Mouse (Mus musculus) small intestine, adult 2 months (tissue): Measurements from ENCODE around the gene Ran. TPM values are rescaled to one million over a fixed set of nuclear protein-coding genes. Genes with fewer than 3 reads are reported as not detected.
"Not testable (repeated sequence)": the region's sequence is repeated elsewhere in the genome, so short reads cannot be mapped to it uniquely, and the experiment has no call there.

Source experiments
- H3K27ac ChIP-seq: fragments of 200-500 bp; 2 replicates; pipeline ENCODE4 v1.5.1; 2012; ENCODE audit warnings: low read depth, low read length, control low read depth, inconsistent platforms; ENCODE audit not compliant: insufficient read depth
- H3K27me3 ChIP-seq: fragments of 200-500 bp; 2 replicates; pipeline ENCODE4 v1.6.1; 2012; ENCODE audit warnings: mild to moderate bottlenecking, moderate library complexity, low read length, inconsistent platforms; ENCODE audit not compliant: control insufficient read depth, insufficient read depth
- H3K36me3 ChIP-seq: fragments of 200-500 bp; 2 replicates; pipeline ENCODE4 v1.6.1; 2012; ENCODE audit warnings: mild to moderate bottlenecking, low read length, control low read depth, inconsistent platforms; ENCODE audit not compliant: control insufficient read depth, insufficient read depth
- H3K4me1 ChIP-seq: fragments of 200-500 bp; 2 replicates; pipeline ENCODE4 v1.6.1; 2012; ENCODE audit warnings: low read length, inconsistent platforms, mixed read lengths; ENCODE audit not compliant: control insufficient read depth, insufficient read depth, insufficient read length
- H3K4me3 ChIP-seq: fragments of 200-500 bp; 2 replicates; pipeline ENCODE4 v1.5.1; 2012; ENCODE audit warnings: low read depth, mild to moderate bottlenecking, control low read depth, inconsistent platforms, low read length, moderate library complexity
- CTCF ChIP-seq: fragments of 200-500 bp; IDR thresholded peaks from 2 replicates; pipeline ENCODE4 v1.5.1; 2012; ENCODE audit warnings: low read depth, mild to moderate bottlenecking, control low read depth, inconsistent platforms, low read length, moderate library complexity, mixed read lengths; ENCODE audit not compliant: insufficient replicate concordance, insufficient read length; ENCODE audit errors: extremely low read depth
- POLR2A ChIP-seq: fragments of 200-500 bp; IDR thresholded peaks from 2 replicates; pipeline ENCODE4 v1.6.1; 2012; ENCODE audit warnings: low read depth, mild to moderate bottlenecking, control low read depth, inconsistent platforms, low read length, moderate library complexity
- WGBS: fragments of 180-500 bp; shearing (Covaris S2); methylation state at CpG from one replicate; pipeline ENCODE4 v1.1.7; 2018; 5-methylcytosine and 5-hydroxymethylcytosine counted together
- polyA plus RNA-seq: library from polyadenylated mRNA; depleted of rRNA; stranded (reverse); fragments of >200 nt; gene quantifications from 2 replicates; pipeline ENCODE4 v1.2.3, GENCODE M21; 2012; rRNA removed

The Ran gene
- polyA plus RNA-seq, result 34.1 and 38.4 TPM in 2 replicates

DNA sequence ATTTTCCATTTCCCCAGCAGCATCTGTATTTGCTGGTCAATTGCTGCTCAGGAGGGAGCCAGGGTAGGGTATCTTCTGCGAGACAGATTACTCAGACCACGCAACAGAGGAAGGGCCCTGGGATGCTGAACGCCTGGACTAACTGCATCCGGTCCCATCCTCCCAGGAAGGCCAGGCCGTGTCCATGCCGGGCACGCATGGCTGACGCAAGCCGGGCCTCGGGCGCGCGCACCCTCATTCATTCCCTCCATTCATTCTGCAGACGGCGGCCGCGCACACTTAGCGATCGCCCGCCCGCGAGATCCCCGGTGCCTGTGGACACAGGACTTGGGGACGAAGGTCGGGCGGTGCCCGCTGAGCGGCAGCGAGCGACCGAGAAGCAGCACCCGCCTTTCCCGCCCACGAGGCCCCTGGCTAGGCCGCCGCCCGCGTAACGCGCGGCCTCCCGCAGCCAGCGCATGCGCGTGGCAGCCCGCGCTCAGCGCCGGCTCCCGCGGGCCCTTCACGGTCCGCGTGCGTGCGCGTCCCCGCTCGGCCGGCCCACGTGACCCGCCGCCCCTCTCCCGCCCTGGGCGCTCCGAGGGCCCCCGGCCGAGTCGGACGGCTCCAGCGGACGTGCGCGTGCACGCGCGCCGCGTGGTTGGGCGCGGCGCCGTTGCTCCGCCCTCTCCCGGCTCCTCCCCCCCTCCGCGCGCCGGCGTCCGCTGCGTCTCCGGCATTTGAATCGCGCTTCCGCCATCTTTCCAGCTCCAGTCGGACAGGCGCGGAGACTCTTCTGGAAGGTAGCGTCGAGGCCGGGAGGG lies at the start of gene Ran:
Gene Ran, plus strand, starts transcription at position 573 of the 803 bp plus-strand sequence.
- peaks cover 6% of the 10 kb centered on the region for H3K36me3 ChIP-seq
- no peaks in the 10 kb centered on the region for H3K27me3 ChIP-seq
- no peaks in the 10 kb centered on the region; the same call in 1 of the 2 replicates for H3K4me1 ChIP-seq
- TF ChIP-seq POLR2A, result no peak; the same call in none of the 2 replicates
- no peak for TF ChIP-seq CTCF
- peak within 1 kb of the TSS; percentile 81 for H3K27ac ChIP-seq
- H3K4me3 ChIP-seq, result peak within 1 kb of the TSS; percentile 98
- WGBS, result under 1% methylated on average over 102 of the region's 102 CpGs

DNA sequence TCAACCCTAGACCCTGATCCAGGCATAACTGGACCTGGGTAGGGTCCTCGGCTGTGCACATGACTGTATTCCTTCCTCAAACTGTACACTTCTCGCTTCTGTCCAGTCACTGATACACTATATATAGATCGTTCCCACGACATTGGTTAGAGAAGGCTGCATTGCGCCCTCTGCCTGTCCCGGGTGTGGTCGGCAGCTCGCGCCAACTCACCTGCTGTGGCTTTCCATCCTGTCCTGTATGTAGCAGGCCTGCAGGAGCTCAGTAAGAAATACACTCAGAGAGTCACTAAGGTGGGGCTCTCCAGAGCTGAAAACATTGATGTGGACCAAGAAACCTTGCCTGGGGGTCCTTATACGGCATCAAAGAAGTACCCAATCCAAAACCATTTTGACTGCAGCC lies 49.0 kb upstream of the Ran start:
- TF ChIP-seq CTCF (no peak), POLR2A (no peak)
- 62% methylated on average over 10 of the region's 10 CpGs for WGBS
- Histone ChIP-seq H3K4me3 (no peak overlapping the region), H3K36me3 (no peaks in the 10 kb centered on the region), H3K4me1 (no peaks in the 10 kb centered on the region), H3K27me3 (no peaks in the 10 kb centered on the region), H3K27ac (no peak overlapping the region)

GRCm38 (mm10) chr5:128971298-128971697 lies 48.6 kb upstream of the Ran start:
- no peaks in the 10 kb centered on the region for H3K4me1 ChIP-seq
- WGBS, result 14% methylated on average over 14 of the region's 14 CpGs
- H3K27me3 ChIP-seq, result no peaks in the 10 kb centered on the region
- no peak overlapping the region for H3K27ac ChIP-seq
- TF ChIP-seq POLR2A (no peak), CTCF (peak; percentile 56; the same call in 1 of the 2 replicates)
- H3K4me3 ChIP-seq, result no peak overlapping the region
- no peaks in the 10 kb centered on the region for H3K36me3 ChIP-seq

- 34% methylated on average over 4 of the region's 4 CpGs for WGBS
- peak; percentile 24; the same call in 1 of the 2 replicates for TF ChIP-seq CTCF
- TF ChIP-seq POLR2A, result no peak
These were observed 43.6 kb upstream of the Ran start for GRCm38 (mm10) chr5:128976266-128976665.

DNA sequence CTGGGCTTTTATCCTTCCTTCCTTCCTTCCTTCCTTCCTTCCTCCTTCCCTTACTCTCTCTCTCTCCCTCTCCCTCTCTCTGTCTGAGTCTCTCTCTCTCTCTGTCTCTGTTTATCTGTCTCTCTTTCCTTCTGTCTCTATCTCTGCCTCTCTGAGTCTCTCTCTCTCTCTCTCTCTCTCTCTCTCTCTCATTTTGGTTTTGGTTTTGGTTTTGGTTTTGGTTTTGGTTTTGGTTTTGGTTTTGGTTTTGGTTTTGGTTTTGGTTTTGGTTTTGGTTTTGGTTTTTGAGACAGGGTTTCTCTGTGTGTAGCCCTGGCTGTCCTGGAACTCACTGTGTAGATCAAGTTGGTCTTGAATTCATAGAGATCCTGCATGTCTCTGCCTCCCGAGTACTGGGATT lies 42.4 kb upstream of the Ran start:
- H3K27ac ChIP-seq, H3K27me3 ChIP-seq, H3K4me1 ChIP-seq, H3K36me3 ChIP-seq, H3K4me3 ChIP-seq: not testable (repeated sequence)
- 79% methylated on average over 1 of the region's 1 CpGs for WGBS

More at GRCm38 (mm10) chr5:128976266-128976665, 43.6 kb upstream of the Ran start:
- H3K4me3 ChIP-seq, result no peak overlapping the region
- no peaks in the 10 kb centered on the region for H3K36me3 ChIP-seq
- H3K27ac ChIP-seq, result no peak overlapping the region
- H3K4me1 ChIP-seq, result no peaks in the 10 kb centered on the region
- H3K27me3 ChIP-seq, result no peaks in the 10 kb centered on the region

DNA sequence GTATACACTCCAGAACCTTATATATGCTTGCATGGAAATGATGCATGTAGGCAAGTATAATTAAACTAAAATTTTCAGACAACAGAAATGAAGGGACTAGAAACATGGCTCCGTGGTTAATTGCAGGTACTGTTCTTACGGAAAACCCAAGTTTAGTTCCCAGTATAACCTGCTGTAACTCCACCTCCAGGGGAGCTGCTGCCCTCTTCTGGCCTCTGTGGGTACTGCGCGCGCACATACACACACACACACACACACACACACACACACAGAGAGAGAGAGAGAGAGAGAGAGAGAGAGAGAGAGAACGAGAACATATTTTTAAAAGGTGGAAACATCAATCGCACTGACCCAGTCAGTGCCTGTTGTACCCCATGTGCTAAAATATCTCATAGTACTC lies 40.9 kb upstream of the Ran start:
- Histone ChIP-seq H3K36me3 (no peaks in the 10 kb centered on the region), H3K27me3 (no peaks in the 10 kb centered on the region), H3K27ac (no peak overlapping the region), H3K4me3 (no peak overlapping the region), H3K4me1 (no peaks in the 10 kb centered on the region)
- TF ChIP-seq POLR2A (no peak), CTCF (no peak)
- 93% methylated on average over 7 of the region's 7 CpGs for WGBS

GRCm38 (mm10) chr5:128980857-128981256 lies 39.0 kb upstream of the Ran start:
- no peaks in the 10 kb centered on the region for H3K36me3 ChIP-seq
- TF ChIP-seq CTCF, result no peak
- TF ChIP-seq POLR2A, result no peak
- no peak overlapping the region for H3K4me3 ChIP-seq
- no peaks in the 10 kb centered on the region for H3K27me3 ChIP-seq
- H3K27ac ChIP-seq, result no peak overlapping the region
- H3K4me1 ChIP-seq, result no peaks in the 10 kb centered on the region
- 64% methylated on average over 7 of the region's 7 CpGs for WGBS
